Mouse (Mus musculus): ENCODE measurements around the gene Xrcc2.
"Not testable (repeated sequence)": the region's sequence is repeated elsewhere in the genome, so short reads cannot be mapped to it uniquely, and the experiment has no call there.

The Xrcc2 gene

GRCm38 (mm10) chr5:25705567-25706349, at the start of gene Xrcc2:
TSS of gene Xrcc2 (minus strand) at chr5:25705825.
- DNase-seq (ENCODE audit: low spot score), result peak; percentile 92

- DNase-seq (ENCODE audit: low spot score), result no peak
Observed at GRCm38 (mm10) chr5:25754236-25754766, 48.7 kb upstream of the Xrcc2 start.

DNA sequence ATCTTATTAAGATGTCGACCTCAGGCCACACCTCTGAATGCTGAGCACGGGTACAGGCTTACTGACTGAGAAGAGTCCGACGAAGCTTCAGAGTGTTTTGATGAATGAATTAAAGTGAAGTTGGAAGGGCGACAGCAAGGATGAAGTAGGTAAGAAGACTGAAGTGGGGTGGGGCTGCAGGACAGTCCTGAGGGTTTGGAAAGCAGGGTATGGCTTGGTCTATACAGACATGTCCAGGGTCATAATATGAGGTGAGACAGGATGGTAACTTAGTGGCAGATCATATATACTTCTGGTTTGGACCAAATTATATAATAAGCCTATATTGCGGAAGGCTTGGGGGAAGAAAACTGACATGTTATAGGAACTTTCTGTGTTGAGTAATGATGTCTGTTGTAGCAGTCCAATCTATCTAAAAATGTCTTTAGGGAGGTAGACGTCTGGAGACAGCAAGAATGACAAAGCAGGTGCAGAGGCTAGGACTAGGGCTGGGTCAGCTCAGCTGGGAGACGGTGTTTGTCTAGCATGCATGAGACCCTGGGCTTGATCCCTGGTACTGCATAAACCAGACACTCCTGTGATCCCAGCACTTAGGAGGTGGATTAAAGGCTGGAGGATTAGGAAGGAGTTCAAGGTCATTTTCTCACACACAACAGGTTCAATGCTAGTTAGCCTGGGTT, 48.1 kb upstream of the Xrcc2 start:
- no peak for DNase-seq (ENCODE audit: low spot score)

DNA sequence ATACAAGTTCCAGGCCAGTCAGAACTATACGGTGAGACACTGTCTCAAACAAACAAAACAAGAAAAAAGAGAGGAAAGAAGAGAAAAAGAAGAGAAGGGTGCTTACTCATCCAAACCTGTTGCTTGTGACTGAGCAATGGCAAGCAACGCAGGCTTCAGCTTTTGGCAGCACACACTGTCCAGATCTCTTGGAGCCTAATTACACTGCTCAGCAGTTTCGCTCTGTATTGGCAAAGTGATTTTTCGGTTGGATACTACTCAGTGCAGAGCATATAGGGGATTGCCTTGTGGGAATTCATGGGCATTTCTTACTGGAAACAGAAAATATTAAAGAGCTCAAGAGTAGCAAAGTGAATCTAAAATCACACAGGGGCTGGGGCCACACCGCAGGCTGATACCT, 47.2 kb upstream of the Xrcc2 start:
- DNase-seq (ENCODE audit: low spot score), result no peak

DNA sequence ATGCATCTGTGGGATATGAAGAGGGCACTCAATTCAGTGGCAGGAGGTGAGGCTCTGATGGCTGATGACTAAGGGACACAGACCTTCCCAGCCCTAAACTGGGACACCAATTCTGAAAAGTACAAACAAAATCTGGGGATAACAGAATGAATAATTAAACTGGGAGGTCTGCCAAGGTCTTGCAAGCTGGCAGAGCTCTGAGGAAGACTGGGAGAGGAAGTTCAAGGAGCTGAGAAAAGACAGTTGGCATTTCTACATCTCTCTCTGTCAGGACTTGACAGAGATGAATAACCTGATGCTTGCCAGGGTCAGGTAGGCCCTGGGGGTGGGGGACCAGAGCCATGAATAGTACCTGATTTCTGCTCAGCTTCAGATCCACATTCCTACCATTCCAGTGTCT, 45.9 kb upstream of the Xrcc2 start:
- DNase-seq (ENCODE audit: low spot score), result no peak

GRCm38 (mm10) chr5:25748613-25749012, 43.0 kb upstream of the Xrcc2 start:
- no peak for DNase-seq (ENCODE audit: low spot score)

DNA sequence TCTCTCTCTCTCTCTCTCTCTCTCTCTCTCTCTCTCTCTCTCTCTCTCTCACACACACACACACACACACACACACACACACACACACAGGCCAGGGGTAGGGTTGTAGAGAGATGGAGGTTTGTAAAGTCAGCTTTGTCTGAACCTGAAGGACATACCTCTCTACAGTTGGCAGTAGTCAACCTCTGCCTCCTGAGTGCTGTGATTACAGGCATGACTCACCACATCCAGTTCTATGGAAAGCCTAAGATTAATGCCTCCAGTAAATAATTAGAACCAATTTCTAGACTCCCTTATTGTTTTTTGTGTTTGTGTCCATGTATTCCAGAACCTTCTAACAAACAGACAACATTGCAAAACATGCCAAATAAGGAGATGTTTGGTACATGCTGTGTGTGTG, 42.3 kb upstream of the Xrcc2 start:
- DNase-seq (ENCODE audit: low spot score), result no peak

GRCm38 (mm10) chr5:25738902-25739301, 33.3 kb upstream of the Xrcc2 start:
- DNase-seq (ENCODE audit: low spot score), result not testable (repeated sequence)

GRCm38 (mm10) chr5:25738448-25738847, 32.8 kb upstream of the Xrcc2 start:
- DNase-seq (ENCODE audit: low spot score), result no peak

- no peak for DNase-seq (ENCODE audit: low spot score)
Observed at GRCm38 (mm10) chr5:25735861-25736260, 30.2 kb upstream of the Xrcc2 start.

GRCm38 (mm10) chr5:25734318-25734717, 28.7 kb upstream of the Xrcc2 start:
- DNase-seq (ENCODE audit: low spot score), result peak; percentile 6

- DNase-seq (ENCODE audit: low spot score), result no peak
Observed at GRCm38 (mm10) chr5:25724134-25724675, 18.6 kb upstream of the Xrcc2 start.

DNA sequence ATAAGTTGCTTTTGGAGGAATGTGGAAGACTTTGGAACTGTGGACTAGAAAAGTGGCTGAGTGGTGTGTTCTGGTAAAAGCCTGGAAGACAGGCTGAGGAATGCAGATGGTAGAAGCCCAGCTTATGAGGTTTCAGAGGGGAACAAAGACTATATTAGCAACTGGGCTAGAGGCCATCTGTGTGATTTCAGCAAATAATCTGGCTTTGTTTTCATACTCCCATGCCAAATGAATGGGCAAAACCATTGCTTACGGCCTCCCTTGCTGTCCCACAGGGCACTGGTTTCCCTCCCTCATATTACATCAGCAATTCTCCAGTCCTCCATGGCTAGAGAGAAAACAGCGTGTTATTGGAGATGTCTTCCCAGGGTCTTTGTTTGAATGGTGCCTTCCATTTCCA, 17.4 kb upstream of the Xrcc2 start:
- no peak for DNase-seq (ENCODE audit: low spot score)

DNA sequence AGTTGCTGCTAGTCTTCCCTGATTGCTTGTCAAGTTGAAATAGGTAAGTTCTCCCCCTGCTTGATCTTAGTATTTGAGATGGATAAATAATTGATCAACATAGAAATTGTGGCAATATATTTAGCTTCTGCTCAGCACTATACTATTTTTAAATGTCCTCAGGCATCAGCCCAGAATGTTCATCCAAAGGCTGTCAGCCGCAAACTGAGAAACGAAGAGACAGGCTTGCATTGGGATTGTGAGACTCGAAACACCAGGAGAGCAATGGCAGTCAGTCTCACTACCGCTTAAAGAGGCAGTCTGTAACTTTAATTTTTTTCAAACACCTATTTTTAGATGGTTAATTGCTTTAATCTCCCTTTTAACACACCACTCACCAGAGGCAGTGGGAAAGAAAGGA, 13.8 kb upstream of the Xrcc2 start:
- DNase-seq (ENCODE audit: low spot score), result no peak

GRCm38 (mm10) chr5:25713001-25713706, 7.5 kb upstream of the Xrcc2 start:
- DNase-seq (ENCODE audit: low spot score), result not testable (repeated sequence)

- DNase-seq (ENCODE audit: low spot score), result no peak
Observed at GRCm38 (mm10) chr5:25704702-25705566, 691 bp downstream of the Xrcc2 start.

DNA sequence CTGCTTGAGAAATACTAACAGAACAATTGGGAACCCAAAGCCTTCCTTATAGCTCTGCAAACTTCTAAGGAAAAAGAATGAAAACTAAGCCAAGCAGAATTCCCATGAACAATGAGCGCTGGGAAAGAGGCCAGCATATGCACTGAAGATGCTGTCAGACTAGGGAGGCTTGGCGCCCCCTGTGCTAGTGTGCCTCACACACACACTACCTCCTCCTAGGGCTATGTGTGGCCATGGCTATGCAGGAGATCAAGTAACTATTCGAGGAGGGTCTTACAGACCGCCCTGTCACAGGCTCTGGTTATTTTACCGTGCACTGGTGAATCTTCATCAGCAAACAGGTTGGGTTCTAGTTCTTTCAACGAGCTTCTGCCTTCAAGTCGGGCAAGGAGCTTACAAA, 7.7 kb downstream of the Xrcc2 start:
- DNase-seq (ENCODE audit: low spot score), result no peak

GRCm38 (mm10) chr5:25696256-25696655, 9.4 kb downstream of the Xrcc2 start:
- DNase-seq (ENCODE audit: low spot score), result no peak

DNA sequence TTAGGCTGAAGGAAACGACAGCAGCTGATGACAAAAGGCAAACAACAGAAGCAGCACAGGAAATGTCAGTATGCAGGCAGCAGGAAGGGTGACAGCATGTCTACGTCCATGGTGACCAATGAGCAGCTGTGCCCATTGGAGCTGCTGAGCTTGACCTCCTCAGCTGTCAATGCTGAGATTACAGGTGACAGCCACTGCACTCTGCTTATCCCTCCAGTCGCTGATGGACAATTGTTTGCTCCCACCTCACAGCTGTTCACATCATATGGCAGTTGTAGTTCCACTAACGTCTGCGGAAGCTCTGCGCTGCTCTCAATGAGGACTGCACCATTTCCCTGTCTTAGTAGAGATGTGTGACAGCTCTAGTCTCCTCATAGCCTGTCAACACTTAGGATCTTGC, 9.8 kb downstream of the Xrcc2 start:
- no peak for DNase-seq (ENCODE audit: low spot score)

DNA sequence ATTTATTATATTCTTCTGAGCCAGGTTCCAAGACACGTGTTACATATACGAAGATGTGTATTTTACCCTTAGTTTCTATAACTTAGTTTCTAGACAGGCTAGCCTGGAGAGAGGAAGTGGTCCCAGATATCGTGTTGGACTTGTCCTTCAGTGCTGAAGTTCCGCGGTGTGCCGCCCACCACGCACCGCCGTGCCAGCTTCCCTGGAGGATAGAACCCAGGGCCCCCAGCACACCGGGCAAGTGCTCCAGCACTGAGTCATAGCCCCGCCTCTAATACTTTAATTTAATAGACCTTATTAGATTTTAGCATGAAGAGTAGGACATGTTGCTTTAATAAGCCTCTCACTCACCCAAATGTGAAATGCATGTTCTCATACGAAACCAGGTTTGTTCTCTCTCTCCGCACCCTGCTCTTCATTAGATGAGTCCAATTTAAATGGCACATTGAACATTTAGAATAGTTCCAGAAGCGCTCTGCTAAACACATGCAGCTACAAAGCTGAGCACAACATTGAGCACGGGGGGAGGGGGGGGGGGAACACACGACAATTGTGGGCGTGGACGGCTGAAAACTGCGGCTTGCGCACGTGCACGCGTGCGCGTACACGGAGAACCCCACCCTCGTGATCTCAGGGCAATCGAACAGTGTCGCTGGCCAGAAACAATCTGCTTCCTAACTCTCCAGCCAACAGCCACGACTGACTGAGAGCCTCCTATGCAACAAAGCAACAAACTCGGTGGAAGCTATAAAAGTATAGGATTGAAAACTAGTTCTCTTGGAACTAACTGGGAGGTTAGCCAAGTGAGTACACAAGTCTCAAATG, 33.7 kb downstream of the Xrcc2 start:
- DNase-seq (ENCODE audit: low spot score), result no peak

DNA sequence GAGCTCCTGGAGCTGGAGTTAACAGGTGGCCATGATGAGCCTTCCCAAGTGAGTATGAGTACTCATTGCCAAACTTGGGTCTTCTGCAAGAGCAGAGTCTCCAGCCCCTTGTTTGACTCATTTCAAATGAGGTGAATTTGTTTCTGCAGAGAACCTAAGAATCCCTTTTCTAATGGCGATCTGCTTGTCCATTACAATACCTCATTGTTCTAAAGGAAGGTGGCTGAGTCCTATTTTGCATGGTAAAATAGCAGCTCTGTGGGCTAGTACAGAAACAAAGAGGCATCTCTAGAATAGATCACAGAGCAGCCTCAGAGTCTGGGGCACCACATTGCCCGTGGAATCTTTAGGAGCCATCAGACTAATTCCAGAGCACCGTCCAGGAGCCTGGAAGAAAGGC, 34.6 kb downstream of the Xrcc2 start:
- DNase-seq (ENCODE audit: low spot score), result no peak

Data from yolk sac, embryonic 10.5 days (tissue).